Mouse (Mus musculus) thymus, postnatal 36 days (tissue): ENCODE results near the gene Rnase11.
A peak's percentile ranks its signal among the peaks of the same experiment; 100 is the strongest.
"Not testable (repeated sequence)": the region's sequence is repeated elsewhere in the genome, so short reads cannot be mapped to it uniquely, and the experiment has no call there.

ENCODE experiments used
- DNase-seq, 2 experiments: peaks; one replicate each; pipeline ENCODE4 v3.0.0; 2022; ENCODE audit warnings: mixed read lengths in 2 of 2

Rnase11 gene

DNA sequence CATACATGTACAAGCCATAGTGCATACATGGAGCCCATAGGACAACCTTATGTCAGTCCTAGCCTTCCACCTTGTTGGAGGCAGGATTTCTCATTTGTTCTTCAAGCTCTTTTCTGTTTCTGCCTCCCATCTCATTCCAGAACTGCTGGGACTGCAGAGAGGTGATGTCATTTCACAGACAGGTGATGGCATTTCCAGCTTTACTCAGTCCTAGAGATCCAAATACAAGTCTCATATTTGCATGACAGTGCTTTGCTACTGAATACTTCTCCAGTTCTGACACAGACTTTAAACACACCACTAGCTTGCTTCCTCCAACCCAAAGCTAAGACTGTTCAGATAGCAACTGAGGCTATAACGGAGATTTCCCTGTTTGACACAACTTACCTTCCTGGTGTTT is 29.2 kb upstream of the Rnase11 start:
- DNase-seq = no peak

DNA sequence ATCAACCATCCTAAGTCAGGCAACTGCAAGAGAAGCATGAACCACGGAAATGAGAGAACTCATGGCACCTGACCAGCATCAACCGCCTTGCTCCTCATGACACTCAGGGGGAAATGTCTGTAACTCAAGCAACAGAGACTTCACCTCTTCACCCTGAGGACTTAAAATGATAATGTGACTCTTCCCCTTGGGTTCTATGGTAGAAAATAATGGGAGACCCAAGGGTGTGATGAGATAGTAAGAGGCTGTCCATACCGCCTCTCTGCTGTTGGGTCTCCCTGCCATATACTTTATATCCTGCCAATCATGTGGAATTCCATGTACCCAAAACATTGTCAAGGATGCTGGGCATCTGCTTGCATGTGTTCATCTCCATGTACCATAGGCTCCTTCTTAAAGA is 24.4 kb upstream of the Rnase11 start, which contains the start of gene Olfr750:
Olfr750 (minus strand) TSS at position 101 of the 400 bp plus-strand sequence.
- DNase-seq = no peak

DNA sequence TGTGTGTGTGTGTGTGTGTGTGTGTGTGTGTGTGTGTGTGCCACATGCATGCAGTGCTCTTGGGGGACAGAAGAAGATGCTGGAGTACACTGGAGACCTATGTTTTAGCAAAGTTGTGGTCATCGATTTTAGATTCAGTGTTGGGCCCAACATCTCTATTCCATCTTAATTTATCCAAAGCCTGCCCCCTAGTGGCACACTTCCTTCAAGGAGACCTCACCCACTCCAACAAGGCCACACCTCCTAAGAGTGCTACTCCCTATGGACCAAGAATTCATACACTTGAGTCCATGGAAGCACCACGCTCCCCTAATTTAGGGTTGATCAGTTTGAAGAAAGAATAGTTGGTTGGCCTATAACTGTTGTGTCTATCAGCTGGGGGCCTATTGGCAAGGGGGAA is 19.7 kb upstream of the Rnase11 start:
- DNase-seq = peak; percentile 34 to 43

DNA sequence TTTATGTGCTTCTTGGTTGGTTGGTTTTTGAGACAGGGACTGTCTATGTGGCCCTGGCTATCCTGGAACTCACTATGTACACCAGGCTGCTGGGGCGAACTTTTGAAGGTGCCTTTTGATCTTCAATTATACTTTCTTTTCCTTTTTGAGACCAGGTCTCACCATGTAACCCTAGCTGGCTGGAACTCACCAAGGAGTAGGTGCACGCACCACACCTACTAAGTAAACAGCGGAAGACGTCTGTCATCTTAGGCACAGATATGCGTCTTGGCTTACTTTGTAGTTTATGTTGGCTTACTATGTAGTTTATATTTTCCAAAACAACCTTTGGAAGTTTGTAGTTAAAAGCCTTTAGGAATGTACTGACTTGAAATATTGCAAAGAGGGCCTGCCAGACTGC is 19.0 kb upstream of the Rnase11 start:
- no peak for DNase-seq

DNA sequence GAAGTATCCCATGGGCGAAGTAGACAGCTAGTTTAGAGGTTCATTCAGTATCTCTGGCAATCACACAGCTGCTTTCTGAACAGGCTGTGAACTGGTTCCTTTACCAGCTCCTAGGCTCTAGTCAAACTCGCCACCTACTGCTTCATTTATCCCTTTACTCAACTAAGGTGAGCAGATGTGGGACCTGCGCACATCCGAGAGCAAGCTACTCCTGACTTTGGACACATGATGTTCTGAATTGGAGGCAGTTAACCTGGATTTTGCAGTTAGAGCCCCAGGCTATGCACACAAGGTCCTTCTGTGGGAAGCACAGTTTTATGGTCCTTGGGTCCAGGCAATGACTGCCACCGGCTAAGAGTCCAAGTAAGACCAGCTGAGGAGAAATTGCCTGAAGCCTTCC is 10.8 kb upstream of the Rnase11 start:
- no peak for DNase-seq

DNA sequence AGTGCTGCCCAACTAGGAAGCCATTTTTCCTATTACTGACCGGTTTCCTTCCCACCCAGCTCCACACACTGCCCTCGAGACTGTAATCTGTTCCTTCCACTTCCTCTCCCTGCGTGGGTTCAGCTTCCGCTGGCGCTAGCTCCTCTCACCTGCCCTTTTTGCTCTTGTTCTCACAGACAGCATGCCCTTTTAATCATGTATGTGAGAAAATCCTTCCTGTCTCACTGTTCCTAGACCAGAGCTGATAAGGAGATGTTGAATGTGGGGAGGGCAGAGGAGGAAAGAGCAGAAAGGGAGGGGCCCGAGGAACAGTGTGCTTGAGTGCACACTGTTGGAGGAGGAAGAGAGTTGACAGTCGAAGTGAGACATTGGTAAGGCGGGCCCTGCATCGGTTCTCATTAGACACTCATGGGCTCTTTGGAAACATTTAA is 7.5 kb upstream of the Rnase11 start, which contains the start of gene Rnase12:
Rnase12 (minus strand) TSS at position 261 of the 431 bp plus-strand sequence.
- no peak for DNase-seq

DNA sequence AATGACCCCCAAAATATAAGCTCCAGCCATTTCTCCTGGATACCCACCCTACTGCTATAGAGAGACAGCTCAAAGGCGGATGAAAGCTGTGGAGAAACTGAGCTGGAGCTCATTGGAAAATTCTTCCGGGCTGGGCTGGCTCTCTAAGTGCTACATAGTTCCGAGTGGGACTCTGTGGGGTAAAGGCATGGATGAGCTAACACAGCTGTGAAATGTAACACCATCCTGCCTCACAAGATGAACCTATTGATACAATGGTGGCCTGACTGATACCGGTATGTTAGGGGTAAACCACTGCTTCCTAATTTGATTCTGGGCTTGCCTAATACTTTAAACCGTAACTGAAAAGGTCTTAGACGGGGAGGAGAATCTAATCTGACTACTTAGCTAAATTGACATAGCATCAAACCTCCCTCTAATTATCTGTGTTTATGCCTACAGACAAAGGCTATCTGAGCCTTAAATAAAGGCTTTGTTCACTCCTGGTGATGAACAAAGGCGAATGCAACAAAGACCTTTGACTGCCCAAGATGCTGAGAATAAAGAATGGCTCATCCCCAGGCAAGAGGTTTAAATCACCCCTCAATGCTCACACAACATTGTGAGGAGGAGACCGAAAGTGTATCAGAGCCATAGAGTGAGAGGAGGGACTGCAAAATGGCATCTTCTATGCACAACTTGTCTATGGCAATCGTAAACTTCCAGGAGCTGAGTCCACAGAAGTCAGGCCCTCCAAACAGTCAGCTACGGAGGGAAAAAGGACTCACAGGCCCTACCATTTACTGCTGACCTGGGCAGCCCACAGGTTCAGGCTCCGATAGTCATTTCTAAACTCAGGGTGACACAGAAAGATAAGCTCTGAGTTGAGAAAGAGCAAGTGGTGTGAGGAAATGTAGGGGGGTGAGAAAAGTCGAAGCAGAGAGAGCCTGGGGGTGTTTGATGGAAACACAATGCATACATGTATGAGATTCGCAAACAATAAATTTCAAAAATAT is 4.6 kb upstream of the Rnase11 start:
- no peak for DNase-seq

DNA sequence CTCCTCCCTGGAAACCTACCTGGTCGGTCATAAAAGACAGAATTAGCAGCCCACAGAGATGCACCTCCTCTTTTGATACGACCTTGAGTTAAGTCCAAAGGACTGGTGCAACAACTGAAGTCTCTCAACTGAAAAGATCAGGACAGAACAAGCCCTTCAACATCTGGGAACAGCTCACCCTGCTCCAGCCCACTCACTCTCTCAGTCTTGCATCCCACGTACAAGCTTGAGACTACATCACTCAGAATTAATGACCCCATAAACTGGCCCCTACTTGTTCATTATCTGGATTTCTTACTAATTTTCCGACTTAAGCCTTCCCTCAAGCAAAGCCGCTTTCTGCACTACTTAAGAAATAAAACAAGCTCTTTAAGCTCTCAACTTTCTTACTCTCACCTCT is 3.2 kb upstream of the Rnase11 start:
- no peak for DNase-seq

DNA sequence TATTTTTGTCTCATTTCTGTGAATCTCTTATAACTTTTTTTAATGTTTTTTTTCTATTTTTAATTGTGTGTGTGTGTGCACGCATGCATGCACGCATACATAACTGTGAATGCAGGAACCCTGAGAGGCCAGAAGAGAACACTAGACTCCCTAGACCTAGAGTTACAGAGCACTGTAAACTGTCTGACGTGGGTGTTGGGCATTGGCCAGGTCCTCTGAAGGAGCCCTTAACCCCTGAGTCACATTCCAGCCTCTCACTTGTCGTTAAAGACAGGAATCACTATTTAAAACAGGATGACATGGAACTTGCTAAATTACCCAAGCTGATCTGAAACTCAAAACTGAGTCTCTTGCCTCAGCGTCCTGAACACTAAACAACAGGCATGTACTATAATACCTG is 2.0 kb upstream of the Rnase11 start:
- no peak for DNase-seq

DNA sequence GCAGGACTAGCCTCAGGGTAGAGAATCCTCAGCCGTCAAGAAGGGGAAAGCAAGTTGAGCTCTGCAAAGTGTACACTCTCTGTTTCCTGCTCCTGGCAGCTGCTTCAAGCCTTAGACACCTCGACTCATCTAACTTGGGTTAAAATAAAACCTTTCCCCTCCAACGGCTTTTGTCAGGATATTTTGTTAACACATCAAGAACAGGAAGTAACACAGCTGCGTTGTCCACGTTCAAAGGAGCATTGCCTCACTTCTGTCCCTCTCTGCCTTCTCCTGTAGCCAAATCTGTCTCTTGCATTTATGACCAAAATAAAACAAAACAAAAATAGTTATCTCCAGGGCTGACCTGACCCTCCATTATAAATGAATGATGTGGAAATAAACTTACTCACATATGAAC is 2.1 kb downstream of the Rnase11 start:
- no peak for DNase-seq

DNA sequence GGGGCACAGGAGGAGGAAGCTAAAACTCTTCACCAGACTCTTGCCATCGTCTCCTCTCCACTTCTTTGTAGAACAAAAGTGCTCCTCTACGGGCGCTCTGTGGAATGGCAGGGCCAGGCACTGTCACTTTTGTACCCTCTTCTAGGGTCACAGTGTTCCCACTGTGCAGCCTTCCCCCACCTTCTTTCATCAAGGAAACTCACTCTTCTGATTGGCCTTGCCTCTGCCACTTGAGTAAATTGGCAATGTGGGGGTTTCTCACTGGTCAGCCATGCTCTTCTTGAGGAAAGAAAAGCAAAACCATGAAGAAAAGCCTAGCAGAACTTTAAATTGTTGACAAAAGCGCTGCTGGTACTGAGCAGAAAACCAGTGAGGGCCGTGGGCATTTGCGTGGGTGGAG is 8.2 kb downstream of the Rnase11 start, which contains the start of gene Rnase9:
Rnase9 (minus strand) TSS at position 101 of the 400 bp plus-strand sequence.
- no peak for DNase-seq

DNA sequence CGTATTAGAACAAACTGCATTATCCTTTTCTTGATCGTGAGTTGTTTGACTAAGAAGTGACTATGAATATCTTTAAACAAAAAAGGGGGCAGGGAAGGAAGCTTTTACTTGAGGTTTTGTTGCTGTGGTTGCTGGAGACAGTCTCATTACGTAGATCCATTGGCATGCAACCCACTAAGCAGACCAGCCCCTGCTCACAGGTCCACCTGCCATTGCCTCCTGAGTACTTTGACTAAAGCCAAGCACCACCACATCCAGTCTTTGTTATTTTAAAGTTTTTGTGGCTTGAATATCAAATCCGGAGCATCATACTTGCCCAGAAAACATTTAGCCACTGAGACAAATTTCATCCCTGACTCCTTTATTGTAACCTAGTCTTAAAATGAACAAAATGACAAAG is 13.7 kb downstream of the Rnase11 start:
- DNase-seq = no peak

DNA sequence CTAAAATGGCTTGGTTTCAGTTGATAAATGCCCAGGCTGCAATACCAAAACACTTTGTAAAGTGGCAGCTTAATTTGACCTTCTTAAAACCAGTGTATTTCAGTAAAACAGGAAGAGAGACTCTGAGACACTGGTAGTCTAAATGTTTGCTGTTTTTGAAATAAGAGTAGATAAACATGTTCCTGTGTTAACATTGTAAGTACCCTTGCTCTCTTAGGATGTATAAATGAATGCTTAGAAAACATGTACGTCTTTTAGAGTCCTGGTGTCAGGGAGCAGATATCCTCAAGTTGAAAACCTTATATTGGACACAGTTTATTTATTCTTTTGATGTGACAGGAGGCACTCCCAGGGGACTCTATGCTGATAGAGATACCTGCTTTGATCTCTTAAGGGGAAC is 14.8 kb downstream of the Rnase11 start:
- no peak for DNase-seq

DNA sequence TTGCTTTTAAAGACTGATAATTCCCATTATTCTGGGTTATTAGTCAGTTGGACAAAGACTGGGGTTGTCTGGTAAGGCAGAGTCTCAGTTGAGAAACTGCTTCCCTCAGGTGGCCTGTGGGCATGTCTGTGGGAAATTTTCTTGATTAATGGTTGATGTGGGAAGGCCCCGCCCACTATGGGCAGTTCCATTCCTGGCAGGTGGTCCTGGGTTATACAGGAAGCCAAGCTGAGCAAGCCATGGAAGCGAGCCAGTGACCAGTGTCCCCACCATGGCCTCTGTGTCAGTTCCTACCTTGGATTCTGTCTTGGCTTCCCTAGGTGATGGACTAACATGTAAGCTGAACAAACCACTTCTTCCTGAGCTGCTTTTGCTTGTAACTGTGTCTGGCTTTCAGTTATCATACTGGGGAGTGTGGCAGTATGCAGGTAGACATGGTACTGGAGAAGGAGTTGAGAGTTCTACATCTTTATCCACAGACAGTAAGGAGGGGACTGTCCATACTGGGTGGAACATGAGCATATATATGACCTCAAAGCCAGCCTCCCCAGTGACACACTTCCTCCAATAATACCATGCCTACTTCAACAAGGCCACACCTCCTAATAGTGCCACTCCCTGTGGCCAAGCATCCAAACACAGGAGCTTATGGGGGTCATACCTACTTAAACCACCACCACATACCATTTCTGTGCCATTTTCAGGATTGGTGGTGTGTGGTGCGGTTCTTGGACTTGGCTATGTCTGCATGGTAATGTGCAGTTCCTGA is 22.4 kb downstream of the Rnase11 start:
- DNase-seq = peak in 1 of 2 experiments; percentile 8

DNA sequence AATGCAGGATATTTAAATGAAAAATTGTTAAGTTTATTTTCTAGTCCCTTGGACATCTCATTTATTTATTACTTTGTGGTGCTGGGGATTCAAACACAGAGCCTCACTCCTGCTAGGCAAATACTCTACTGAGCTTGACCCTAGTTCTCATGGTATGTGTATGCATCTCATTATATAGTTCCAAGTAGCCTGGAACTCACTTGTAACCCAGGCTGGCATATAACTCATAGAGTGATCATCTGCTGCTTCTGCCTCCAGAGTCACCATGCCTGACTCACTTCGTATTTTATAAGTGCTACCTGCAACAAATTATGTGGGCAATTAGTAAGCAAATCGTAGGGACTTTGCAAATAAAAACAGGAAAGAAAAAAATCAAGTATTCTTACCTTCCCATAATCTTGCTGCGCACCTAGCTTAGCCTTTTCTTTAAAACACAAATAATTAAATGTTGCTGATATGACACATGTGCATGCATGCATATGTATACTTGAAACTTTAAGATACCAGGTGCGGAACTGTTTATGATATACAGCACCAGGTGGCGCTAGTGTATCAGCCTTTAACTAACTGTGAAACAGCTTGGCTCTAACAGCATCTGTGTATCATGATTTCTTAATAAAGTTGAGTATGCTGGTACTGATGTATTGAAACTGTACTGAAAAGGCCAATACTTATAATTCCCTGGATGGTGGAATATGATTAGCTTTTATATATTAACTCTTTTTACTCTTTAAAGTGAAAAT is 23.4 kb downstream of the Rnase11 start:
- DNase-seq = peak; percentile 38 to 63

DNA sequence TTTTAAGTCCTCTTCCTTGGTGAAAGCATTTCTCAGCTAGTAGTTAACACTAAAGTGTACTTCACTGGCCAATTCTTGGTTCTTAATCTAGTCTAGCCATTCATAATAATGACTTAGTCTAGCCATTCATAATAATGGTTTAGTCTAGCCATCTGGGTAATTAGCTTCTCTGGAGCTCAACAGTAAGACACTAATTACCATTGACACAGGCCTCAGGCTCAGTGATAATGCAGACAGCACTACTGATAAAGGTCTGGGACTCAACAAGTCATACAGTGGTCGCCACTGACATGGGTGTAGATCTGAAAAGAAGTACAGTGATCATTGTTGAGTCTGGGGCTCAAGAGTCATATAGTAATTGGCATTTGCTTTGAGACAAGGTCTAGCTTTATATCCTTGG is 25.1 kb downstream of the Rnase11 start:
- no peak for DNase-seq

DNA sequence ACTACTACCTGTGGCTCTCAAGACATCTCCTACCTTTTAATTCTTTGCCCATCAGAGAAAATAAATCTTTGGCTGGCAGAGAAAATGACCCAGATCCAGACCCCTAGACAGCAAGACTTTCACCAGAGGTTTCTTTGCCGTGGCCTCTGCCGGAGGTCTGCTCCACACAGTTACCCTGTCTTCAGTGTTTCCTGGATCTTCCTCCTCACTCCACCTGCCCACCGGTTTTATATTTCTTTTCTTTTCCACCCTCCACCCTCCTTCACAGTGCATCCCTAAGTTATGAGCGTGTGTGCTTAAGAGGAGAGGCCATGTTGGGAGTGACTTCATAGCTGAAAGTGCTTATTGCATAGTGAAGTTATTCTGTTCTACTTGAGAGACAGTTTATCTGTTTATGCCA is 26.5 kb downstream of the Rnase11 start:
- no peak for DNase-seq

DNA sequence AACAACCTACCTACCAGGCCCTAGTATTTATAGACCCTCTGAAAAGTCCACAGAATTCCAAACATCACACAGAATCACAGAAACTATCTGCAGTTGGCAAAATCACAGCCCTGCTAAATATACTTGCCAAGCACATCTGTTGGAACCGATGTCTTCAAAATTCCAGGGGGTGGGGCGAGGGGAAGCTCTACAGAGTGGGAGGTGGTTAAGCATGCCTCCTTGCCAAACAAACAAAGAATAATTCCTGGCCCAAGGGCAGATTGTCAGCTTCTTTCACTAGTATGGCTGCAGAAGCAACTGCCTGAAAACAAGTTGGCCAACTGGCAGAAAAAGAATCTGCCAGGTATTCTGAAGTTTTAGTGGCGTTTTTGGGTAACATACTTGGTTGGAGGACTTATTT is 32.7 kb downstream of the Rnase11 start:
- DNase-seq = no peak

DNA sequence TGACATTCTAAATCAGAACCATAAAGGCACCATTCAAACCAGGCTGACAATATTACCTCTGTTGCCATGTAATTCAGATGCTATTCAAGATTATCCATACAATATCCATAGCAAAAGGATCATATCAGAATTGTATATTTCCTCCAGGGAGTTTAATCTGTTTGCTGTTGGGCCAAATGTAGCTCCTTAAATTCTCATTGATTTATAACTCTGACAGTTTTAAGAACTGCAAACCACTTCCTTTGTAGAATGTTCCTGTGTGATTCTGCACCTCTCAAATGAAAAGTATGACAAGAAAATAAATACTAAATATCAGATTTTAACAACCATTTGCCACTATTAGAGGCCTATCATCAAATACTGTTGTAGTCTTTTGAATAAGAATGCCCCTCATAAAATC is 34.2 kb downstream of the Rnase11 start:
- no peak for DNase-seq

DNA sequence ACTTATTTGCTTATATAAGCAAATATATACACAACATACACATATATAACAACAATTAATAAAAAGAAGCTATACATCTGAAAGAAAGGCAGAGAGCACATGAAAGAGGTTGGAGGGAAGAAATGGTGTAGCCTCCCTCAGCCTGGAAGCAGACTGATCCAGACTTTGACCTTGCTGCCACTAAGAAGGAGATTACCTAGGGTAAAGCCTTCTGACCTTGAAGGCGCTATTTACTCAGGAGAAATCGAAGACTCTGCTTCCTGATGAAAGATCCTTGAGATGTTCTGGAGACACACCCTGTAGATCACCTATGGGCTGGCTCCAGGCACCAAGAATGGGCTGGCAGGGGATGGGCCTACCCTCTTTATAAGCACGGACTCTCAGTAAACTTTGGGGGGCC is 35.2 kb downstream of the Rnase11 start:
- DNase-seq = not testable (repeated sequence)

DNA sequence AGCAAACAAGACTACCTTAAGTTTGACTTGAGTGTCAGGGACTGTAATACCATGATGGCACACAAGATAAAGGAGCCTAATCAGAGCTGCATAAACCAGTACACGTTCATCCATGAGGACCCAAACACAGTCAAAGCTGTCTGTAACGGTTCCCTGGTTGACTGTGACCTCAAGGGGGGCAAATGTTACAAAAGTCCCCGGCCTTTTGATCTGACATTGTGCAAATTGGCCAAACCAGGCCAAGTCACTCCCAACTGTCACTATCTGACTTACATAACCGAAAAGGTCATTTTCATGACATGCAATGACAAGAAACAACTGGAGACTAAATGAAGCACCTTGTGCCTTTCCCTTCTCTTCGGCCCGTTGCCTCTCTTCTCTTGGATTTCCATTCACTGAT is 40.4 kb downstream of the Rnase11 start:
- no peak for DNase-seq

DNA sequence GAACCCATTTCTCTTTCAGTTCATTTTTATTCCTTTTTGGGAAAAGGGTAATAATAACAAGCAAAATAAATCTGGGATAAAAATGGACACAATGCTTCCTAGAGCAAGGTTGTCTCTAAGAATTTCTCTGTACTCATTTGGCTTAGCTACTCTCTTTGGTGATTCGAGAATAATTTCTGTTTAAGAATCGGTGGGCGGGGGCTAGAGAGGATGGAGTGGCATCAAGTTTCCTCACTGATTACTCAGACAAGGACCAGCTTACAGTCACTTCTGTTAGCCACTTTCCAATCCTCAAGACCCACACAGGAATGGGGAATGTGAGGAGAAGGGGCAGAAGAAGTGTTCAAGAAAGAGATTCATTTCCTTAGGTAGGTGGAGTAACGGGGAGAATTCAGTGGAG is 41.2 kb downstream of the Rnase11 start:
- no peak for DNase-seq
